Mouse (Mus musculus): ENCODE measurements around the gene Dlg2. TPM values are rescaled to one million over a fixed set of nuclear protein-coding genes. Genes with fewer than 3 reads are reported as not detected.

The Dlg2 gene
- polyA plus RNA-seq, 1 experiment, result 1.3 TPM

DNA sequence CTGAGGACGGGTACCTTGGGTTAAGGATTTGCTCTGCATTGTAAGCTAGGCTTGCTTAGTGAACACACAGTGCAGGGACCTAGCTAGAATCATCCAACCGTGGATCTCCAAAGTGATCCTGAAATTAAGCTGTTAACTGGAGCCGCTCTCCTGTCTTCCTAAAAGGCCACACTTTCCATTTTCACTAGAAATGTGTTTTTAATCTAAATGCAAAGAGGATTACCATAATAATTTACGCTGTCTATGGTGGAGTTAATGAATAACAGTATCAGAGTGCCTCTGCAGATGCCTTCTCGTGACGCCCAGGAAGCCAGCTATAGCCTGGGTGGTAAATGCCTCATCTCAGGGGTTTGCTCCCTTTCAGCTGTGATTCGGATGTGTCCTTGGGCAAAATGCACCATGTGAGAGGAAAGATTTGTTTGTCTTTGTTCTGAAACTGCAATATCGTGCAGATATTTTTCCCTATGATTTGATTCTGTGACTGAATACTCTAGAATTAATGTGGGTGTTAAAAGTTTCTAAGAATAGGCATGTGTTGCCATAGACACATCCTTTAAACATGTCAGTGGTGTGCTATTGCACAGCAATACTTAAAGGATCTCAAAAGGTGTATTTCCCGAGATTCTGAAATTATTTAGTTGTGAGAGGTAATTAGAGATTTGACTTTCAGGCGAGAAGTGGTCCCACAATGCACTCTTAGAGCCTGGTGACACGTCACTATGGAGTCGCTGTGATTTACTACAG lies 587.0 kb downstream of the Dlg2 start:
- 69% methylated on average over 12 of the region's 12 CpGs for WGBS

DNA sequence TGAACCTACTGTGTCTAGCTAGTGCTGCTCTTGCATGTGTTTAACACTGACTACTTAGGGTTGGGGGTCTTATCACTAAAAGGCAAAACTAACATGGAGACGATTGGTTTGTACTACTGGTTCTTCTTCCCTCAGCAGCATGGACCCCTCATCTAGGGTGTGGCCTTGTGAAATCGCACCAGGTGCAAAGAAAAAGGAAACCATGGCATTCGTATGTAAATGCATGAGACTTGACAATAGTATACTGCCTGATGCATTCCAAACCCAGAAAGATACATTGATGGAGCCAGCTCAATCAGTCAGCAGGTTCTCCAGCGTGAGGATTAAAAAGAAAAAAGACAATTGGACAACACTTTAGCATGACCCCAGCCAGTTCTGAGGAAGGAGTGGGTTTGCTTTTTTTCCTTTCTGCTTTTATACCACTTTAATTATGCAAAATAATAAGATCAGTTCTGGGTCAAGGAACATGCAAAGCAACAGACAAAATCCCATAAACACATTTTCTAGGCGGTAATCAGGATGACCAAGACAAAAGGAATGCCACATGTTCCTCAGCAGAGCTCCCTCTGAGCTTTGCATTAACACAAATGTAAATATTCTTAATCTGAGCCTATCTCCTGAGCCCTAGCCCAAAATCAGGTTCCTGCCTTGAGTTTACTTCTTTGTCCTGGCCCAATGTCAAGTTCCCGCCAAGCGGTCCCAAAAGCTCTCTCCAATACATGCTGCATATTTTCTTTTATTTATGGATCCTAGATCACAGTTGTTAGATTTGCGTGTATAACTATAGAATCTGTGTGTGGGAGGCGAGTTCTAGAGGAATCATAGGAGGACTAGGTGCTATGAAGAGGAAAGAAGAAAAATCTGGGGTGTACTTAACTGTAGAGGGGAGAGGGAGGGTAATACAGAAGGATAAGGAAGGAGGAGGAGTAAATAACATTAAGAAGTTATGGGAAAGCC lies 595.6 kb downstream of the Dlg2 start:
- 66% methylated on average over 9 of the region's 9 CpGs for WGBS
- TF ChIP-seq CTCF (IDR thresholded peaks at IDR 0.05; ENCODE audit: insufficient read depth, low read length) (no peak), POLR2A (IDR thresholded peaks at IDR 0.05; ENCODE audit: borderline replicate concordance, extremely low read depth, low read depth, low read length) (no peak)
- H3K4me3 ChIP-seq (replicated peaks; ENCODE audit: extremely low read depth, low read depth, low read length), result no peak overlapping the region
- H3K4me1 ChIP-seq (ENCODE audit: control insufficient read depth, insufficient read depth, low read length), result no peaks in the 10 kb centered on the region
- no peak for DNase-seq

More for the DNA sequence above, 587.0 kb downstream of the Dlg2 start:
- Histone ChIP-seq H3K4me1 (ENCODE audit: control insufficient read depth, insufficient read depth, low read length) (no peaks in the 10 kb centered on the region), H3K4me3 (replicated peaks; ENCODE audit: extremely low read depth, low read depth, low read length) (no peak overlapping the region)
- no peak for DNase-seq
- TF ChIP-seq CTCF (IDR thresholded peaks at IDR 0.05; ENCODE audit: insufficient read depth, low read length) (no peak), POLR2A (IDR thresholded peaks at IDR 0.05; ENCODE audit: borderline replicate concordance, extremely low read depth, low read depth, low read length) (no peak)

DNA sequence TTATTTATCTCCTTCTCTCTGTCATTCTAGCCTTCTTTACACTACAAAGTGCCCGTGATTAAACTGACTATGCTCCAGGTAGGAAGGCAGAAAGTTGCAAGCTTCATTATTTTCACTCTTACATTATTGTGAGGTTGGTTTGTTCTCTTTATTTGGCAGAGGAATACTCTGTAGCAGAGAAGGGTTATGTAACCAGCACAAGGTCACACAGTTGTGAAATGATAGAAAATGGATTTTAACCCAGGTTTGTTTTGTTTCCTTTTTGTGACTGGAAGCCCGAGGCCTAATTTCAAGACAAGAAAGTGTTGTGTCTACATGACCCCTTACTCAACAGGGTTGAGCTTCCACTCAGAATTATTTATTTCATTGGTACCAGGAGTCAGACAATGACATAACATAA lies 609.6 kb downstream of the Dlg2 start:
- no peak for TF ChIP-seq CTCF (IDR thresholded peaks at IDR 0.05; ENCODE audit: insufficient read depth, low read length)
- no peak for TF ChIP-seq POLR2A (IDR thresholded peaks at IDR 0.05; ENCODE audit: borderline replicate concordance, extremely low read depth, low read depth, low read length)
- no peak for DNase-seq
- 69% methylated on average over 2 of the region's 2 CpGs for WGBS

GRCm38 (mm10) chr7:91089211-91089930 lies 612.9 kb downstream of the Dlg2 start:
- H3K4me1 ChIP-seq (ENCODE audit: control insufficient read depth, insufficient read depth, low read length), result no peaks in the 10 kb centered on the region
- TF ChIP-seq CTCF (IDR thresholded peaks at IDR 0.05; ENCODE audit: insufficient read depth, low read length), result no peak
- TF ChIP-seq POLR2A (IDR thresholded peaks at IDR 0.05; ENCODE audit: borderline replicate concordance, extremely low read depth, low read depth, low read length), result no peak
- 23% methylated on average over 6 of the region's 6 CpGs for WGBS
- no peak overlapping the region for H3K4me3 ChIP-seq (replicated peaks; ENCODE audit: extremely low read depth, low read depth, low read length)
- DNase-seq, result no peak

More for the DNA sequence above, 609.6 kb downstream of the Dlg2 start:
- Histone ChIP-seq H3K4me1 (ENCODE audit: control insufficient read depth, insufficient read depth, low read length) (no peaks in the 10 kb centered on the region), H3K4me3 (replicated peaks; ENCODE audit: extremely low read depth, low read depth, low read length) (no peak overlapping the region)

- DNase-seq, result no peak
Observed at GRCm38 (mm10) chr7:91090317-91090829, 613.9 kb downstream of the Dlg2 start.

GRCm38 (mm10) chr7:91090830-91091683 lies 614.6 kb downstream of the Dlg2 start:
- no peak for DNase-seq
- WGBS, result 17% methylated on average over 25 of the region's 25 CpGs
- Histone ChIP-seq H3K4me1 (ENCODE audit: control insufficient read depth, insufficient read depth, low read length) (no peaks in the 10 kb centered on the region), H3K4me3 (replicated peaks; ENCODE audit: extremely low read depth, low read depth, low read length) (no peak overlapping the region)
- TF ChIP-seq POLR2A (IDR thresholded peaks at IDR 0.05; ENCODE audit: borderline replicate concordance, extremely low read depth, low read depth, low read length) (no peak), CTCF (IDR thresholded peaks at IDR 0.05; ENCODE audit: insufficient read depth, low read length) (no peak)

More at GRCm38 (mm10) chr7:91090317-91090829, 613.9 kb downstream of the Dlg2 start:
- Histone ChIP-seq H3K4me3 (replicated peaks; ENCODE audit: extremely low read depth, low read depth, low read length) (no peak overlapping the region), H3K4me1 (ENCODE audit: control insufficient read depth, insufficient read depth, low read length) (no peaks in the 10 kb centered on the region)
- WGBS, result 50% methylated on average over 5 of the region's 5 CpGs
- TF ChIP-seq CTCF (IDR thresholded peaks at IDR 0.05; ENCODE audit: insufficient read depth, low read length), result no peak
- TF ChIP-seq POLR2A (IDR thresholded peaks at IDR 0.05; ENCODE audit: borderline replicate concordance, extremely low read depth, low read depth, low read length), result no peak

GRCm38 (mm10) chr7:91096467-91096866 lies 620.0 kb downstream of the Dlg2 start:
- Histone ChIP-seq H3K4me3 (replicated peaks; ENCODE audit: extremely low read depth, low read depth, low read length) (no peak overlapping the region), H3K4me1 (ENCODE audit: control insufficient read depth, insufficient read depth, low read length) (no peaks in the 10 kb centered on the region)
- DNase-seq, result no peak
- 84% methylated on average over 7 of the region's 7 CpGs for WGBS
- no peak for TF ChIP-seq POLR2A (IDR thresholded peaks at IDR 0.05; ENCODE audit: borderline replicate concordance, extremely low read depth, low read depth, low read length)
- TF ChIP-seq CTCF (IDR thresholded peaks at IDR 0.05; ENCODE audit: insufficient read depth, low read length), result no peak

DNA sequence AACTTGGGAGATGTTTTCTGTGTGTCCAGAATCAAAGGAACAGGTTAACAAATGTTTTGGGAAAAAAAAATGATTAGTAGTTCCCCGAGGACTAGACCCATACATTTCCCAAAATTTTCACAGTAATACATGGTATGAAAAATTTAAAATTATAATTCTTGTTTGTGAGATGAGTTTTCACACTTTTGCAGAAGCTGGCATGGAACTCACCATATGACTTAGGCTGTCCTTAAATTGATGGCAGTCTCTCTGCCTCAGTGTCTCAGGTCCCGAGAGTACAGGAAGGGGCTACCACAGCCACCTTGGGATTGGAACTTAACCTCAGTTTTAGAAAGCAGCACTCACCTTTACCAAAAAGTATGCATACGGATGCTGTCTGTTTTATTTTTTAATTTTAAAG lies 622.0 kb downstream of the Dlg2 start:
- no peak for DNase-seq
- Histone ChIP-seq H3K4me1 (ENCODE audit: control insufficient read depth, insufficient read depth, low read length) (no peaks in the 10 kb centered on the region), H3K4me3 (replicated peaks; ENCODE audit: extremely low read depth, low read depth, low read length) (no peak overlapping the region)
- TF ChIP-seq CTCF (IDR thresholded peaks at IDR 0.05; ENCODE audit: insufficient read depth, low read length), result no peak
- TF ChIP-seq POLR2A (IDR thresholded peaks at IDR 0.05; ENCODE audit: borderline replicate concordance, extremely low read depth, low read depth, low read length), result no peak
- WGBS, result 72% methylated on average over 3 of the region's 3 CpGs
